Mouse (Mus musculus) hindbrain, embryonic 14.5 days (tissue): ENCODE data around the gene Gm17332. TPM values are rescaled to one million over a fixed set of nuclear protein-coding genes. Genes with fewer than 3 reads are reported as not detected.

Experiments used
- ATAC-seq: fragments of 200-750 bp; cut with Nextera tagmentation; 2 replicates; pipeline ENCODE4 v1.8.0; 2017; ENCODE audit warnings: moderate number of reproducible peaks, mild to moderate bottlenecking, moderate TSS enrichment, moderate library complexity; ENCODE audit not compliant: low FRiP score
- DNase-seq: peaks from one replicate; pipeline ENCODE4 v3.0.0-alpha.2; 2015; ENCODE audit warnings: low spot score
- H3K27ac ChIP-seq: fragments of 300-500 bp; sonication (generic); 2 replicates; pipeline ENCODE4 v1.5.1; 2014; ENCODE audit warnings: mild to moderate bottlenecking, moderate library complexity
- H3K27me3 ChIP-seq: fragments of 300-500 bp; sonication (generic); 2 replicates; pipeline ENCODE4 v1.6.1; 2014; ENCODE audit warnings: mild to moderate bottlenecking, low read length, mixed read lengths; ENCODE audit not compliant: control insufficient read depth, insufficient read depth
- H3K36me3 ChIP-seq: fragments of 300-500 bp; sonication (generic); replicated peaks from 2 replicates; pipeline ENCODE4 v1.6.1; 2014; ENCODE audit not compliant: control insufficient read depth, insufficient read depth
- H3K4me1 ChIP-seq: fragments of 300-500 bp; sonication (generic); replicated peaks from 2 replicates; pipeline ENCODE4 v1.6.1; 2014; ENCODE audit warnings: antibody characterized with exemption, low read length, mixed read lengths; ENCODE audit not compliant: control insufficient read depth, insufficient read depth
- H3K4me2 ChIP-seq: fragments of 300-500 bp; sonication (generic); replicated peaks from 2 replicates; pipeline ENCODE4 v1.6.1; 2014; ENCODE audit warnings: mild to moderate bottlenecking, moderate library complexity
- H3K4me3 ChIP-seq: fragments of 300-500 bp; sonication (generic); replicated peaks from 2 replicates; pipeline ENCODE4 v1.5.1; 2014; ENCODE audit warnings: mild to moderate bottlenecking, low read length
- H3K9ac ChIP-seq: fragments of 300-500 bp; sonication (generic); 2 replicates; pipeline ENCODE4 v1.6.1; 2014
- H3K9me3 ChIP-seq: fragments of 300-500 bp; sonication (generic); 2 replicates; pipeline ENCODE4 v1.6.1; 2016; ENCODE audit warnings: low read length; ENCODE audit not compliant: control insufficient read depth
- WGBS: fragments of 180-500 bp; shearing (Covaris S2); extraction: QIAGEN DNeasy Blood & Tissue Kit; methylation state at CpG from one replicate; pipeline ENCODE4 v1.1.7; 2014; 5-methylcytosine and 5-hydroxymethylcytosine counted together
- polyA plus RNA-seq: library from polyadenylated mRNA; unstranded; fragments of >200 nt; fragmentation: Nextera tagmentation; extraction: Ambion mirVana; gene quantifications from 2 replicates; pipeline ENCODE4 v1.2.1, GENCODE M21; 2014

The Gm17332 gene
- not detected in 2 replicates for polyA plus RNA-seq

DNA sequence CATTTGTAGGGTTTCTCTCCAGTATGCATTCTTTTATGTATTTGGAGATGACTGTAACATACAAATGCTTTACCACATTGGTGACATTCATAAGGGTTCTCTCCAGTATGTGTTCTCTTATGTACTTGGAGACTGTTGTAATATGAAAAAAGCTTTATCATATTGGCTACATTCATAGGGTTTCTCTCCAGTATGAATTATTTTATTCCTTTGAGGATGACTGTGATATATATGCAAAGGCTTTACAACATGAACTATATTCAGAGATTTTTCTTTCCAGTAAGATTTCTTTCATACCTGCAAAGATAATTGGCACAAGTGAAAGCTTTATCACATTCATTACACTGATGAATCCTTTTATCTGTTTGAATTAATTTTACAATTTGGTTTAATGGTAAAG is at the start of gene Gm17332:
Gene Gm17332, minus strand, starts transcription at position 101 of the 400 bp plus-strand sequence.
- Histone ChIP-seq H3K9ac (no peak within 1 kb of the TSS), H3K27me3 (no peaks in the 10 kb centered on the region), H3K4me2 (no peak within 1 kb of the TSS), H3K27ac (no peak within 1 kb of the TSS), H3K4me1 (no peaks in the 10 kb centered on the region), H3K36me3 (no peaks in the 10 kb centered on the region), H3K9me3 (peaks cover 14% of the 10 kb centered on the region; the same call in 1 of the 2 replicates), H3K4me3 (no peak within 1 kb of the TSS)
- DNase-seq: no peak
- ATAC-seq: no peak

DNA sequence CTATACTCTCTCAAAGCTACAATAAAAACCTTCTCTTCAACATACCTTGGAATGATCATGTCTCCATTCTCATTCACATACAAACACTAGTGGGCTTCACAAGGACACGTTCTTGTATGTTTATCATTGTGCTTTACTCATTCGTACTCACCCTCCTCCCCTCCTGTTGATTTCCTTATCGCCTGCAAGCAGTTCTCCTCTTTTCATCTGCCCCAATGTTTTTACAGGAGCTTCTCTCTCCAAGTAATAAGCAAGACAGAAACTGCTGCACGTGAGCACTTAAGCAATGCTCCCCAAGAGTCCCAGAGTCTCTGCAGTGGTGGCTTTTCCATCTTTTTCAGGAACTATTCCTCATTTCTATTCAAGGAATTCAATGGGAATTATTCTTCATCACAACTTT is 47.7 kb upstream of the Gm17332 start:
- H3K4me3 ChIP-seq: no peak overlapping the region
- DNase-seq (no peak), ATAC-seq (no peak)
- no peak overlapping the region for H3K9ac ChIP-seq
- no peaks in the 10 kb centered on the region for H3K4me1 ChIP-seq
- WGBS: 77% methylated on average over 4 of the region's 4 CpGs
- no peaks in the 10 kb centered on the region for H3K9me3 ChIP-seq
- no peaks in the 10 kb centered on the region for H3K36me3 ChIP-seq
- no peak overlapping the region for H3K27ac ChIP-seq
- H3K4me2 ChIP-seq: no peak overlapping the region
- H3K27me3 ChIP-seq: no peaks in the 10 kb centered on the region

DNA sequence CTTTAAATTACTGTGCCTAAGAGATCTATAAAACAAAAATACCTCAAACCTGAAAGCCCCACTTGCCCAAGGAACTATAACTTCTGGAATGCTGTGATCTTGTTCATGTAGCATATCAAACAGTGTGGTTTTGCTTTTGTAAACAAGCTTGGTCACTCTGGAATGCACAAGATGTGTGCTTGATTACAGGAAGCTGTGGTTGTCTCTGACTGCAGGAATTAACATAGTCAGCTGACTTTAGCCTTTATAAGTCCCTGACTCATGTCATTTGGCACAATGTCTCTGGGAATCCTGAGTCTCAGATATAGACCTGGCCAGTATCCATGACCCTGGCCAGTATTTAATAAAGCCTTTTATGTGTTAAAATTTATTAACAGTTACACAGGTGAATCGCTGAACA is 43.1 kb upstream of the Gm17332 start:
- Histone ChIP-seq H3K4me3 (no peak overlapping the region), H3K4me2 (no peak overlapping the region), H3K9ac (no peak overlapping the region), H3K36me3 (no peaks in the 10 kb centered on the region), H3K9me3 (no peaks in the 10 kb centered on the region), H3K27ac (no peak overlapping the region), H3K27me3 (no peaks in the 10 kb centered on the region), H3K4me1 (no peaks in the 10 kb centered on the region)
- no peak for DNase-seq
- WGBS: 90% methylated on average over 1 of the region's 1 CpGs
- ATAC-seq: no peak

DNA sequence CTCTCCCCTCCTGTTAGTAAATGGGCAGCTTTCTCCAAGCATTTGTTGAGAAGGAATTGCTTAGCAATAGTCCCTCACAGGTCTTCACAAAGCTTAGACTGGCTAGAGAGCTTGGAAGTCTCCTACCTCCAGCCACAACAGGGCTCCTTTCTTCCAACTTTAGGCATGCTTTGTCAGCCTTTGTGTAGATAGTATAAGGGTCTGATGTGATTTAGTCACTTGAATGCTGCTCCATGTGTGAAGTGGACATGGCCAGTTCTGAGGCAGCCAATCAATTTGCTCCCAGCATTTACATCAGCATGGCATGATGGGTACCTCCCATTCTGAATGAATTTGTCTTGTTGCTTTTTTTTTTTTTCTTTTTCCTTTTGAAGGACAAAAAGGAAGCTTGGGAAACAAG is 35.7 kb upstream of the Gm17332 start:
- no peak overlapping the region for H3K9ac ChIP-seq
- DNase-seq (no peak), ATAC-seq (peak; percentile 66; the same call in 1 of the 2 replicates)
- H3K4me1 ChIP-seq: no peaks in the 10 kb centered on the region
- no peaks in the 10 kb centered on the region for H3K9me3 ChIP-seq
- H3K27ac ChIP-seq: no peak overlapping the region
- H3K4me3 ChIP-seq: no peak overlapping the region
- no peaks in the 10 kb centered on the region for H3K27me3 ChIP-seq
- H3K4me2 ChIP-seq: no peak overlapping the region
- H3K36me3 ChIP-seq: no peaks in the 10 kb centered on the region

DNA sequence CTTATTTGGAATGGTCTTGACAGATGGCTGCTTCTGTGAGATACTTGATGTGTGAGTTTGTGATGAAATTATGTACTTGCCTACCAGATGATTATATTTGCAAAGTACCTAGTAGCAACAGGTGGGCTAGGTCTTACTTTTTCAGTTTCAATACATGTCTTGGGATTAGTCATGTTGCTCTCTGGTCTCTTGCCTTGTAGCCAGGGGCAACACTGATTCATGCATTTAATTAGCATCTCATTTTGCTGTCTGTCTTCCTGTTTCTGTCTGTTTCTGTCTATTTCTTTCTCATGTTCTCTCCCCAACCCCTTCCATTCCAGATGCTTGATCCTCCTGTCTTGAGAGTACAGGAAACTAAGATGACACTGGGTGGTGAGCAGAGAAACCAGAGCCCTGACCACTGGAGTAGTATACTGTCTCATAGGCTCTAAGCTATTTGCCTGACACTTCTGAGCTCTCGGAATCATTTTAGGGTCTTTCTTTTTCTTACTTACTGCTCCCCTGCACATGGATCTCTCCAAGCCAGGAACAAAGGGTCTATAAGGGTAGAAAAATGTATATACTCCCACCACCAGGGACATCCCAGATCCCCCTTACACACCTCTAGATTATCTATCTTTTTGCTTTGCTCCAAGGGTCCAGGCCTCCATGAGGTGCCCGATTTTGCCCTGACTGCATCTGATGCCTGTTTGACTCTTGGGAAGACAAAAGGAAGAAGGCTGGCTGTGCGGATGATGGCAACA is 13.5 kb upstream of the Gm17332 start:
- no peak overlapping the region for H3K4me2 ChIP-seq
- H3K27me3 ChIP-seq: no peaks in the 10 kb centered on the region
- no peak overlapping the region for H3K9ac ChIP-seq
- H3K4me3 ChIP-seq: no peak overlapping the region
- no peak for DNase-seq
- WGBS: 66% methylated on average over 3 of the region's 3 CpGs
- H3K36me3 ChIP-seq: no peaks in the 10 kb centered on the region
- no peak for ATAC-seq
- no peak overlapping the region for H3K27ac ChIP-seq
- no peaks in the 10 kb centered on the region for H3K9me3 ChIP-seq
- H3K4me1 ChIP-seq: no peaks in the 10 kb centered on the region

DNA sequence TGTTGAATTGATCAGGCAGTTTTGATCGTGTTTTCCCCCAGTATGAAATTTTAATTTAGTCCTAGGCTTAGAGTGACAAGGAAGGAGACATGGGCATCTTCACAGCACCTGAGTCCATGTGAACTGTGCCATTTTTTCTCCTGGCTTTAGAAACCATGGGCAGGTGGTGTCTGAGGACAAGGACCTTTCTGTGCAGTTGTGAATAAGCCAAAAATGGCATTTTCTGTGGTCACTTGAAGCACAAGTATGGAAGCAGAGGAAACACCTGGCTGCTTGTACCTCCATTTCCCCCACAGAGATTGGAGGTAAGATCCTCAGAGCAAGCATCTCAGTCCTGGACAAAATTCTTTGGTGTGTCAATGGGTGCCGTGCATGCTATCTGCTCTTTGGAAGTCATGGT is 12.5 kb upstream of the Gm17332 start:
- H3K9me3 ChIP-seq: no peaks in the 10 kb centered on the region
- no peaks in the 10 kb centered on the region for H3K36me3 ChIP-seq
- H3K9ac ChIP-seq: no peak overlapping the region
- no peaks in the 10 kb centered on the region for H3K27me3 ChIP-seq
- H3K4me3 ChIP-seq: no peak overlapping the region
- H3K4me1 ChIP-seq: no peaks in the 10 kb centered on the region
- 92% methylated on average over 2 of the region's 2 CpGs for WGBS
- ATAC-seq (no peak), DNase-seq (no peak)
- no peak overlapping the region for H3K4me2 ChIP-seq
- no peak overlapping the region for H3K27ac ChIP-seq

DNA sequence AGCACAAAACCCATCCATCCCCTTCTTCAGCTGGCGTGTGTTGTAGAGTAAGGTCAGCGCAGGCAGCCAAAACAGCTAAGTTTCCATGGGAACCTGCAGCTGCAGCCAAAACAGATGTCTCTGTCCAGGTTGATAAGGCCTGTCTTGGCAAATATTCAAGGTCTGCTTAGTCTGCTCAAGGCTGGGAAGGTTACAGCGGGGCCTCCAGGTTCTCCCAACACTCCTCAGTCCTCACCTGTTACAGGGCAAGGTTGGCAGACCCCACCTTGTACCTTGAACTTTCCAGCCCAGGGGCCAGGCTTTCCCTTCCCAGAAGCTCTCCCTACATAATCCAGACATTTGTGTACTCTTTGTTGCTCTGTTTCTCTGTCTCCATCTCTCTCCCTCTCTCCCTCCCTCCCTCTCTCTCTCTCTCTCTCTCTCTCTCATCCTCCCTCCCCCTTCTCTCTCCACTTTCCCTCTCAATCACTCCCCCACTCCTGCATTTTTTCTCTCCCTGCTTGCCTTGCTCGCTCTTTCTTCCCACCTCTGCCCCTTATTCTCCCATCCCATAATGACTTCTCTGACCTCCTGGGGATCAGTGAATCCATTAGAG is 12.1 kb downstream of the Gm17332 start:
- DNase-seq (peak; percentile 32), ATAC-seq (peak; percentile 64)
- Histone ChIP-seq H3K4me3 (peak overlapping the region; percentile 43), H3K4me2 (peak overlapping the region; percentile 75), H3K9ac (no peak overlapping the region), H3K4me1 (peaks cover 4% of the 10 kb centered on the region; the same call in 1 of the 2 replicates), H3K9me3 (no peaks in the 10 kb centered on the region), H3K36me3 (no peaks in the 10 kb centered on the region), H3K27me3 (no peaks in the 10 kb centered on the region), H3K27ac (no peak overlapping the region)
- WGBS: 14% methylated on average over 4 of the region's 4 CpGs

DNA sequence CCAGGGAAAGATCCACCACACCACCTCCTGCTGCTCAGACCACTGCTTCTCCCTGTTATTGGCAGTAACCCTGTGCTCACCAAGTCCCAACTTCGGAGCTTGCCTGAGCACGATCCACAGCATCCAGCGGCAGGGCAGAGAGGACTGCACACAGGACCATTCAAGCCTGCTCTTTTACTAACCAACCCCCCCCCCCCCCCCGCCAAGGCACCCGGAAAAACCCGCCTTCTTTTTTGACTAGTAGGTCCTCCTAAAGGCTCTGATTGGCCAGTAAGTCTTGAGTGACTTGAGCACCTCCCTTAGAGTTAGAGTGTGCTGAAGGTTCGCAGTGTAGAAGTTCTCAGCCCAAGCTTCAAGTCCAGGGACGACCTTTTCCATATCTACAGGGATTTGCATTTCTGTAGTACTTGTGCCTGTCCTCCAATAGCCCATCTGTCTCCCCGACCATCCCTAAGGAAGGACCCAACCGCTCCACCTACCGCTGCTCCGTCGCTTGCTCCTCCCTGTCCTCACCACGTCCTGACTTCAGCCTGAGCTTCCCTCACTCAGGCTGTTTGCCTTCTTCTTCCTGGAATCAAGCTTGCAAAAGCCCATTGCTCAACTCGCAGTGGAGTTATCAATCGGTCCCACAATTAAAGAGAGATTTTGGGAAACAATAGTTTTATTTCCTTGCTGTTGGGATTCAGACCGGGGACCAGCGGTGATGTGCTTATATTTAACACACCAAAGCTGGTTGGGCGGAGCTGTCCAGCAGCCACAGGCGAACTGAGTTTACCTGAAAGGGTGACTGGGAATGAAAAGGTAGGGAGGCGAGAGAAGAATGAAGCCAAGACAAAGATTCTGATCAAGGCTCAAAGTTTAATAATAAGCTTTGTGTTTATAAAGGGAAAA is 12.9 kb downstream of the Gm17332 start:
- peak overlapping the region; percentile 75 for H3K4me2 ChIP-seq
- peak; percentile 95 for ATAC-seq
- H3K27me3 ChIP-seq: no peaks in the 10 kb centered on the region
- H3K9ac ChIP-seq: peak overlapping the region; percentile 50
- peak; percentile 38 for DNase-seq
- H3K4me3 ChIP-seq: peak overlapping the region; percentile 43
- peaks cover 4% of the 10 kb centered on the region; the same call in 1 of the 2 replicates for H3K4me1 ChIP-seq
- no peak overlapping the region for H3K27ac ChIP-seq
- no peaks in the 10 kb centered on the region for H3K9me3 ChIP-seq
- H3K36me3 ChIP-seq: no peaks in the 10 kb centered on the region
- 2% methylated on average over 21 of the region's 21 CpGs for WGBS

DNA sequence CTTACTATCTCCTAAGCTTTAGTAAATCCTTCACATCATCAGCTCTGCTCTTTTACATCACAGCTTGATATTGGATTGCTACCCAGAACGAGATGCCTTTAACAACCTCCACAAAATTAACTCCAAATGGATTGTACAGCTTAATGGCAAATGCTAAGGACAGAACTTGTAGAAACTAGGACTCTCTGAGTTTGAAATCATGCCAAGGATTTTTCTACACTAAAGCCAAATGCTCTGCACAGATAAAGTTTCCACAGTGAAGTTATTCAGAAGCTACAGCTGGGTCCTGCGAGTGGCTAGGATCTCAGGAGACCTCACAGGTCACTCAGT is 13.5 kb downstream of the Gm17332 start:
- peak overlapping the region; percentile 43 for H3K4me3 ChIP-seq
- 35% methylated on average over 2 of the region's 2 CpGs for WGBS
- H3K27ac ChIP-seq: no peak overlapping the region
- ATAC-seq (no peak), DNase-seq (no peak)
- H3K4me1 ChIP-seq: peaks cover 4% of the 10 kb centered on the region; the same call in 1 of the 2 replicates
- H3K27me3 ChIP-seq: no peaks in the 10 kb centered on the region
- peak overlapping the region; percentile 2; the same call in 1 of the 2 replicates for H3K9ac ChIP-seq
- no peaks in the 10 kb centered on the region for H3K9me3 ChIP-seq
- peak overlapping the region; percentile 75 for H3K4me2 ChIP-seq
- H3K36me3 ChIP-seq: no peaks in the 10 kb centered on the region
